Mouse (Mus musculus): Measurements from ENCODE around the gene Nr2c2ap. TPM values are rescaled to one million over a fixed set of nuclear protein-coding genes. Genes with fewer than 3 reads are reported as not detected.

Nr2c2ap gene
- polyA plus RNA-seq, 1 experiment from 2014 or later: 37.9 TPM

- peaks cover 78% of the 10 kb centered on the region for H3K36me3 ChIP-seq (replicated peaks)
- no peaks in the 10 kb centered on the region for H3K27me3 ChIP-seq (ENCODE audit: poor library complexity, severe bottlenecking)
- WGBS: 97% methylated on average over 2 of the region's 2 CpGs
- H3K4me3 ChIP-seq: no peak overlapping the region
- peaks cover 17% of the 10 kb centered on the region for H3K4me1 ChIP-seq
- no peaks in the 10 kb centered on the region for H3K9me3 ChIP-seq
- DNase-seq (ENCODE audit: extremely low spot score, low spot score): no peak
- H3K27ac ChIP-seq: no peak overlapping the region
Measured at GRCm38 (mm10) chr8:70178231-70178630, 47.1 kb downstream of the Nr2c2ap start.

GRCm38 (mm10) chr8:70179082-70179481 lies 47.9 kb downstream of the Nr2c2ap start:
- no peak for DNase-seq (ENCODE audit: extremely low spot score, low spot score)
- 95% methylated on average over 4 of the region's 4 CpGs for WGBS
- H3K27me3 ChIP-seq (ENCODE audit: poor library complexity, severe bottlenecking): no peaks in the 10 kb centered on the region
- H3K36me3 ChIP-seq (replicated peaks): peaks cover 83% of the 10 kb centered on the region
- H3K9me3 ChIP-seq: no peaks in the 10 kb centered on the region
- peaks cover 10% of the 10 kb centered on the region for H3K4me1 ChIP-seq
- no peak overlapping the region for H3K27ac ChIP-seq
- no peak overlapping the region for H3K4me3 ChIP-seq

GRCm38 (mm10) chr8:70181212-70181902 lies 50.2 kb downstream of the Nr2c2ap start:
- H3K36me3 ChIP-seq (replicated peaks): peaks cover 70% of the 10 kb centered on the region
- no peaks in the 10 kb centered on the region for H3K27me3 ChIP-seq (ENCODE audit: poor library complexity, severe bottlenecking)
- 0 out of 2 replicates have a peak overlapping the region, but pooled peaks have one; percentile 20 for H3K27ac ChIP-seq
- no peak for DNase-seq (ENCODE audit: extremely low spot score, low spot score)
- H3K4me3 ChIP-seq: no peak overlapping the region
- 84% methylated on average over 16 of the region's 16 CpGs for WGBS
- H3K4me1 ChIP-seq: peaks cover 4% of the 10 kb centered on the region; the same call in 1 of the 2 replicates
- no peaks in the 10 kb centered on the region for H3K9me3 ChIP-seq

GRCm38 (mm10) chr8:70181903-70182252 lies 50.7 kb downstream of the Nr2c2ap start:
- H3K9me3 ChIP-seq: no peaks in the 10 kb centered on the region
- H3K36me3 ChIP-seq (replicated peaks): peaks cover 64% of the 10 kb centered on the region
- peaks cover 4% of the 10 kb centered on the region; the same call in 1 of the 2 replicates for H3K4me1 ChIP-seq
- no peak for DNase-seq (ENCODE audit: extremely low spot score, low spot score)
- H3K27ac ChIP-seq: no peak overlapping the region
- H3K27me3 ChIP-seq (ENCODE audit: poor library complexity, severe bottlenecking): no peaks in the 10 kb centered on the region
- 68% methylated on average over 2 of the region's 2 CpGs for WGBS
- H3K4me3 ChIP-seq: no peak overlapping the region

GRCm38 (mm10) chr8:70183194-70183593 lies 52.1 kb downstream of the Nr2c2ap start:
- DNase-seq (ENCODE audit: extremely low spot score, low spot score): no peak
- Histone ChIP-seq H3K4me3 (no peak overlapping the region), H3K4me1 (peaks cover 4% of the 10 kb centered on the region; the same call in 1 of the 2 replicates), H3K27ac (no peak overlapping the region), H3K27me3 (ENCODE audit: poor library complexity, severe bottlenecking) (no peaks in the 10 kb centered on the region), H3K9me3 (no peaks in the 10 kb centered on the region), H3K36me3 (replicated peaks) (peaks cover 52% of the 10 kb centered on the region)
- WGBS: 89% methylated on average over 4 of the region's 4 CpGs

Small RNA genes within 50 kb of the gene (microRNA-seq; reads per million reads assigned to microRNA genes)
- not detected for gene Mir7066

Other genes with a start within 250 kb of the Nr2c2ap start
- gene Cilp2, start 243.6 kb upstream of the Nr2c2ap start, polyA plus RNA-seq (2016; fragmentation: Nextera tagmentation; extraction: Ambion mirVana): 0.36 and 0.53 TPM in 2 replicates
- gene Tssk6, start 229.1 kb upstream of the Nr2c2ap start, polyA plus RNA-seq (2016; fragmentation: Nextera tagmentation; extraction: Ambion mirVana): 5.1 and 5.3 TPM in 2 replicates
- 165 and 170 TPM in 2 replicates for gene Ndufa13, start 228.8 kb upstream of the Nr2c2ap start, polyA plus RNA-seq (2016; fragmentation: Nextera tagmentation; extraction: Ambion mirVana)
- gene Yjefn3, start 228.6 kb upstream of the Nr2c2ap start, polyA plus RNA-seq (2016; fragmentation: Nextera tagmentation; extraction: Ambion mirVana): 3.8 and 5.1 TPM in 2 replicates
- gene Gatad2a, start 134.9 kb upstream of the Nr2c2ap start, polyA plus RNA-seq (2016; fragmentation: Nextera tagmentation; extraction: Ambion mirVana): 51.7 and 57.1 TPM in 2 replicates
- gene Mau2, start 88.6 kb upstream of the Nr2c2ap start, polyA plus RNA-seq (2016; fragmentation: Nextera tagmentation; extraction: Ambion mirVana): 54.5 and 58.6 TPM in 2 replicates
- 53.4 and 55.3 TPM in 2 replicates for gene Sugp1, start 88.5 kb upstream of the Nr2c2ap start, polyA plus RNA-seq (2016; fragmentation: Nextera tagmentation; extraction: Ambion mirVana)
- gene Tm6sf2, start 58.4 kb upstream of the Nr2c2ap start, polyA plus RNA-seq (2016; fragmentation: Nextera tagmentation; extraction: Ambion mirVana): 0.35 and 0.68 TPM in 2 replicates
- gene Hapln4, start 47.9 kb upstream of the Nr2c2ap start, polyA plus RNA-seq (2016; fragmentation: Nextera tagmentation; extraction: Ambion mirVana): 0.05 and 0.12 TPM in 2 replicates
- 10.5 and 13.5 TPM in 2 replicates for gene Ncan, start 10.5 kb upstream of the Nr2c2ap start, polyA plus RNA-seq (2016; fragmentation: Nextera tagmentation; extraction: Ambion mirVana)
- 17.1 and 19.2 TPM in 2 replicates for gene Rfxank, start 7.8 kb downstream of the Nr2c2ap start, polyA plus RNA-seq (2016; fragmentation: Nextera tagmentation; extraction: Ambion mirVana)
- 38.5 and 41.6 TPM in 2 replicates for gene Borcs8, start 8.2 kb downstream of the Nr2c2ap start, polyA plus RNA-seq (2016; fragmentation: Nextera tagmentation; extraction: Ambion mirVana)
- gene Mef2b, start 8.4 kb downstream of the Nr2c2ap start, polyA plus RNA-seq (2016; fragmentation: Nextera tagmentation; extraction: Ambion mirVana): 0.71 and 0.74 TPM in 2 replicates
- 68.8 and 70.2 TPM in 2 replicates for gene Tmem161a, start 41.0 kb downstream of the Nr2c2ap start, polyA plus RNA-seq (2016; fragmentation: Nextera tagmentation; extraction: Ambion mirVana)
- gene Slc25a42, start 81.0 kb downstream of the Nr2c2ap start, polyA plus RNA-seq (2016; fragmentation: Nextera tagmentation; extraction: Ambion mirVana): 2.2 and 2.6 TPM in 2 replicates
- gene Sugp2, start 102.9 kb downstream of the Nr2c2ap start, polyA plus RNA-seq (2016; fragmentation: Nextera tagmentation; extraction: Ambion mirVana): 55.7 and 56.7 TPM in 2 replicates
- gene Armc6, start 103.1 kb downstream of the Nr2c2ap start, polyA plus RNA-seq (2016; fragmentation: Nextera tagmentation; extraction: Ambion mirVana): 29.4 and 32.7 TPM in 2 replicates
- 115 and 120 TPM in 2 replicates for gene Homer3, start 151.5 kb downstream of the Nr2c2ap start, polyA plus RNA-seq (2016; fragmentation: Nextera tagmentation; extraction: Ambion mirVana)
- gene Ddx49, start 171.2 kb downstream of the Nr2c2ap start, polyA plus RNA-seq (2016; fragmentation: Nextera tagmentation; extraction: Ambion mirVana): 54.9 and 57.2 TPM in 2 replicates
- 286 and 300 TPM in 2 replicates for gene Cope, start 171.2 kb downstream of the Nr2c2ap start, polyA plus RNA-seq (2016; fragmentation: Nextera tagmentation; extraction: Ambion mirVana)
- gene Cers1, start 184.4 kb downstream of the Nr2c2ap start, polyA plus RNA-seq (2016; fragmentation: Nextera tagmentation; extraction: Ambion mirVana): 4.1 and 4.5 TPM in 2 replicates
- gene Gdf1, start 198.5 kb downstream of the Nr2c2ap start, polyA plus RNA-seq (2016; fragmentation: Nextera tagmentation; extraction: Ambion mirVana): 3.7 and 4.6 TPM in 2 replicates
- 14.5 and 16.3 TPM in 2 replicates for gene Upf1, start 221.9 kb downstream of the Nr2c2ap start, polyA plus RNA-seq (2016; fragmentation: Nextera tagmentation; extraction: Ambion mirVana)
- gene Comp, start 242.2 kb downstream of the Nr2c2ap start, polyA plus RNA-seq (2016; fragmentation: Nextera tagmentation; extraction: Ambion mirVana): 0.19 and 0.38 TPM in 2 replicates